Mouse (Mus musculus): Measurements from ENCODE around the gene Gtf3c5. TPM values are rescaled to one million over a fixed set of nuclear protein-coding genes. Genes with fewer than 3 reads are reported as not detected.

Gene Gtf3c5
- polyA plus RNA-seq, 1 experiment, result 13.7 TPM

- Histone ChIP-seq H3K4me3 (ENCODE audit: low read depth, low read length) (no peak overlapping the region), H3K4me1 (ENCODE audit: control insufficient read depth, insufficient read depth, insufficient read length, low read length) (peaks cover 3% of the 10 kb centered on the region; the same call in 1 of the 2 replicates), H3K36me3 (ENCODE audit: control insufficient read depth, insufficient read depth, low read length) (no peaks in the 10 kb centered on the region), H3K27me3 (ENCODE audit: control insufficient read depth, insufficient read depth, low read length) (peaks cover 12% of the 10 kb centered on the region; the same call in 1 of the 2 replicates), H3K27ac (ENCODE audit: insufficient read depth, low read depth, low read length) (no peak overlapping the region)
- 76% methylated on average over 8 of the region's 8 CpGs for WGBS
- TF ChIP-seq POLR2A (IDR thresholded peaks at IDR 0.05; ENCODE audit: low read depth, low read length), result no peak
- no peak for TF ChIP-seq CTCF (IDR thresholded peaks at IDR 0.05; ENCODE audit: extremely low read depth, insufficient read length, insufficient replicate concordance, low read depth, low read length)
Observed at GRCm38 (mm10) chr2:28617498-28618486, 34.2 kb upstream of the Gtf3c5 start.

GRCm38 (mm10) chr2:28616874-28617273 is 33.3 kb upstream of the Gtf3c5 start:
- 85% methylated on average over 9 of the region's 9 CpGs for WGBS
- Histone ChIP-seq H3K27ac (ENCODE audit: insufficient read depth, low read depth, low read length) (no peak overlapping the region), H3K27me3 (ENCODE audit: control insufficient read depth, insufficient read depth, low read length) (peaks cover 12% of the 10 kb centered on the region; the same call in 1 of the 2 replicates), H3K4me3 (ENCODE audit: low read depth, low read length) (no peak overlapping the region), H3K36me3 (ENCODE audit: control insufficient read depth, insufficient read depth, low read length) (no peaks in the 10 kb centered on the region), H3K4me1 (ENCODE audit: control insufficient read depth, insufficient read depth, insufficient read length, low read length) (peaks cover 3% of the 10 kb centered on the region; the same call in 1 of the 2 replicates)
- TF ChIP-seq POLR2A (IDR thresholded peaks at IDR 0.05; ENCODE audit: low read depth, low read length) (no peak), CTCF (IDR thresholded peaks at IDR 0.05; ENCODE audit: extremely low read depth, insufficient read length, insufficient replicate concordance, low read depth, low read length) (no peak)

GRCm38 (mm10) chr2:28616358-28616757 is 32.8 kb upstream of the Gtf3c5 start:
- Histone ChIP-seq H3K27ac (ENCODE audit: insufficient read depth, low read depth, low read length) (no peak overlapping the region), H3K4me3 (ENCODE audit: low read depth, low read length) (no peak overlapping the region), H3K27me3 (ENCODE audit: control insufficient read depth, insufficient read depth, low read length) (peaks cover 8% of the 10 kb centered on the region; the same call in 1 of the 2 replicates), H3K4me1 (ENCODE audit: control insufficient read depth, insufficient read depth, insufficient read length, low read length) (no peaks in the 10 kb centered on the region), H3K36me3 (ENCODE audit: control insufficient read depth, insufficient read depth, low read length) (no peaks in the 10 kb centered on the region)
- TF ChIP-seq POLR2A (IDR thresholded peaks at IDR 0.05; ENCODE audit: low read depth, low read length), result no peak
- peak; percentile 46; the same call in 1 of the 2 replicates for TF ChIP-seq CTCF (IDR thresholded peaks at IDR 0.05; ENCODE audit: extremely low read depth, insufficient read length, insufficient replicate concordance, low read depth, low read length)
- WGBS, result 37% methylated on average over 5 of the region's 5 CpGs

GRCm38 (mm10) chr2:28613599-28613998 is 30.0 kb upstream of the Gtf3c5 start:
- WGBS, result 89% methylated on average over 10 of the region's 10 CpGs

GRCm38 (mm10) chr2:28612436-28613063 is 29.0 kb upstream of the Gtf3c5 start:
- Histone ChIP-seq H3K4me3 (ENCODE audit: low read depth, low read length) (no peak overlapping the region), H3K27me3 (ENCODE audit: control insufficient read depth, insufficient read depth, low read length) (no peaks in the 10 kb centered on the region), H3K4me1 (ENCODE audit: control insufficient read depth, insufficient read depth, insufficient read length, low read length) (no peaks in the 10 kb centered on the region), H3K36me3 (ENCODE audit: control insufficient read depth, insufficient read depth, low read length) (no peaks in the 10 kb centered on the region), H3K27ac (ENCODE audit: insufficient read depth, low read depth, low read length) (no peak overlapping the region)
- no peak for TF ChIP-seq CTCF (IDR thresholded peaks at IDR 0.05; ENCODE audit: extremely low read depth, insufficient read length, insufficient replicate concordance, low read depth, low read length)
- TF ChIP-seq POLR2A (IDR thresholded peaks at IDR 0.05; ENCODE audit: low read depth, low read length), result no peak
- 79% methylated on average over 10 of the region's 10 CpGs for WGBS

More at GRCm38 (mm10) chr2:28613599-28613998, 30.0 kb upstream of the Gtf3c5 start:
- TF ChIP-seq CTCF (IDR thresholded peaks at IDR 0.05; ENCODE audit: extremely low read depth, insufficient read length, insufficient replicate concordance, low read depth, low read length) (no peak), POLR2A (IDR thresholded peaks at IDR 0.05; ENCODE audit: low read depth, low read length) (no peak)
- H3K4me3 ChIP-seq (ENCODE audit: low read depth, low read length), result no peak overlapping the region
- no peaks in the 10 kb centered on the region for H3K36me3 ChIP-seq (ENCODE audit: control insufficient read depth, insufficient read depth, low read length)
- no peaks in the 10 kb centered on the region for H3K27me3 ChIP-seq (ENCODE audit: control insufficient read depth, insufficient read depth, low read length)
- no peaks in the 10 kb centered on the region for H3K4me1 ChIP-seq (ENCODE audit: control insufficient read depth, insufficient read depth, insufficient read length, low read length)
- H3K27ac ChIP-seq (ENCODE audit: insufficient read depth, low read depth, low read length), result no peak overlapping the region

GRCm38 (mm10) chr2:28611407-28611787 is 27.8 kb upstream of the Gtf3c5 start:
- Histone ChIP-seq H3K27me3 (ENCODE audit: control insufficient read depth, insufficient read depth, low read length) (no peaks in the 10 kb centered on the region), H3K4me3 (ENCODE audit: low read depth, low read length) (no peak overlapping the region), H3K36me3 (ENCODE audit: control insufficient read depth, insufficient read depth, low read length) (no peaks in the 10 kb centered on the region), H3K4me1 (ENCODE audit: control insufficient read depth, insufficient read depth, insufficient read length, low read length) (no peaks in the 10 kb centered on the region; the same call in 1 of the 2 replicates), H3K27ac (ENCODE audit: insufficient read depth, low read depth, low read length) (no peak overlapping the region)
- TF ChIP-seq CTCF (IDR thresholded peaks at IDR 0.05; ENCODE audit: extremely low read depth, insufficient read length, insufficient replicate concordance, low read depth, low read length) (no peak), POLR2A (IDR thresholded peaks at IDR 0.05; ENCODE audit: low read depth, low read length) (no peak)
- WGBS, result 80% methylated on average over 17 of the region's 17 CpGs

All from small intestine, adult 2 months (tissue).